Mouse (Mus musculus) heart, embryonic 12.5 days (tissue): ENCODE measurements at regions not wholly inside any gene's neighbourhood (a gene's known extent, or its start where the extent isn't known, plus 50 kb on each side); places are given as distances from the start of the nearest gene placed in this dataset.

Experiments used
- ATAC-seq: fragments of 200-750 bp; cut with Nextera tagmentation; 2 replicates; pipeline ENCODE4 v1.8.0; 2017; ENCODE audit warnings: moderate TSS enrichment, moderate library complexity; ENCODE audit not compliant: insufficient number of reproducible peaks, low FRiP score
- H3K27ac ChIP-seq: fragments of 300-500 bp; sonication (generic); 2 replicates; pipeline ENCODE4 v1.5.1; 2016; ENCODE audit warnings: mild to moderate bottlenecking, moderate library complexity; ENCODE audit not compliant: poor library complexity, severe bottlenecking
- H3K27me3 ChIP-seq: fragments of 300-500 bp; sonication (generic); replicated peaks from 2 replicates; pipeline ENCODE4 v1.6.1; 2016; ENCODE audit warnings: mild to moderate bottlenecking, moderate library complexity
- H3K36me3 ChIP-seq: fragments of 300-500 bp; sonication (generic); 2 replicates; pipeline ENCODE4 v1.6.1; 2016; ENCODE audit warnings: mild to moderate bottlenecking, moderate library complexity
- H3K4me1 ChIP-seq: fragments of 300-500 bp; sonication (generic); replicated peaks from 2 replicates; pipeline ENCODE4 v1.6.1; 2016; ENCODE audit warnings: mild to moderate bottlenecking
- H3K4me2 ChIP-seq: fragments of 300-500 bp; sonication (generic); 2 replicates; pipeline ENCODE4 v1.6.1; 2016; ENCODE audit warnings: mild to moderate bottlenecking, moderate library complexity
- H3K4me3 ChIP-seq: fragments of 300-500 bp; sonication (generic); 2 replicates; pipeline ENCODE4 v1.5.1; 2016; ENCODE audit warnings: mild to moderate bottlenecking
- H3K9ac ChIP-seq: fragments of 300-500 bp; sonication (generic); 2 replicates; pipeline ENCODE4 v1.6.1; 2016; ENCODE audit warnings: mild to moderate bottlenecking, moderate library complexity
- H3K9me3 ChIP-seq: fragments of 300-500 bp; sonication (generic); replicated peaks from 2 replicates; pipeline ENCODE4 v1.6.1; 2016; ENCODE audit warnings: mild to moderate bottlenecking, moderate library complexity
- WGBS: fragments of 180-500 bp; shearing (Covaris S2); methylation state at CpG from one replicate; pipeline ENCODE4 v1.1.7; 2016; 5-methylcytosine and 5-hydroxymethylcytosine counted together

DNA sequence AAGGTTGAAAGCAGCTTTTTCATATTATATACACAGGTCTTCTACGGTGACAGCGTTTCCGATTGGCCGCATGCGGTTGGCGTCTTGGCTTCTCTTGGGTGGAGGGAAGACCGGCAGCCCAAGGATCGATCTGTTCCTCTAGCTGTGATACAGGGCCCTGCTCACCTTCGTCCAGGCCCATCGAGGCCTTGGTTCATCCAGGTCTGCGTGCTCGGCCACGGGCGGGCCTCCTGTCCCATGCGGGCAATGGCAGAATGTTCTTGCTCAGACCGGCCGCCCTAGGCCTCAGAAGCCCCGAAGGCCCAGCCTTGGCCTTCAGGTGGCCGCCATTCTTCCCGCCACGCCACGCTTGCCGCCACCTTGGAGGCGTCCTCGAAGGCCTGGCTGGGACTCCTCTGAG is 194.4 kb upstream of the Ppp6c start:
- no peak overlapping the region for H3K27ac ChIP-seq
- ATAC-seq, result no peak
- H3K9me3 ChIP-seq, result peaks cover 11% of the 10 kb centered on the region
- H3K4me1 ChIP-seq, result no peaks in the 10 kb centered on the region
- H3K9ac ChIP-seq, result no peak overlapping the region
- H3K4me2 ChIP-seq, result no peak overlapping the region
- H3K4me3 ChIP-seq, result no peak overlapping the region
- no peaks in the 10 kb centered on the region for H3K36me3 ChIP-seq
- WGBS, result 88% methylated on average over 23 of the region's 25 CpGs
- no peaks in the 10 kb centered on the region for H3K27me3 ChIP-seq

- 58% methylated on average over 2 of the region's 2 CpGs for WGBS
Observed at GRCm38 (mm10) chr2:39400336-39400735, 174.1 kb upstream of the Ppp6c start.

DNA sequence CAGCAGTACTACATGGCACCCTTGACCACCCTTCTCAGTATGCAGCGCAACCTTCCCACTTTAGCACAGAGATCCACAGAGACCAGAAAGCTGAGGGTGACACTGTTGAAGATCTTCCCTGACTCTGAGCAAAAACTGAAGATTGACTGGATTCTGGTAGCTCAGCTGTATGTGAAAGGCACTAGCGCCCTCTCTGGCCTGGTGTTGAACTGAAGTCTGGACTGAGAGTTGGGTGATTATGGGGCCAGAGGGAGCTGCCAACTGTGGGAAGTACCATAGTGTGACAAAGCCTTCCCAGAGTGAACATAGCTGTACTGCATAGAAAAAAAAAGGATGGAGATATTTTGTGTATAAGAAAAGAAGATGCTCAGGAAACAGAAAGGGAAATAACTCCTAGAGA is 173.3 kb upstream of the Ppp6c start:
- Histone ChIP-seq H3K27me3 (no peaks in the 10 kb centered on the region), H3K27ac (no peak overlapping the region), H3K9me3 (no peaks in the 10 kb centered on the region; the same call in none of the 2 replicates), H3K4me1 (no peaks in the 10 kb centered on the region), H3K36me3 (no peaks in the 10 kb centered on the region), H3K4me2 (no peak overlapping the region), H3K9ac (no peak overlapping the region), H3K4me3 (no peak overlapping the region)
- WGBS, result 64% methylated on average over 2 of the region's 2 CpGs
- no peak for ATAC-seq

More at GRCm38 (mm10) chr2:39400336-39400735, 174.1 kb upstream of the Ppp6c start:
- Histone ChIP-seq H3K4me3 (no peak overlapping the region), H3K4me2 (no peak overlapping the region), H3K9me3 (no peaks in the 10 kb centered on the region; the same call in 1 of the 2 replicates), H3K4me1 (no peaks in the 10 kb centered on the region), H3K27ac (no peak overlapping the region), H3K27me3 (no peaks in the 10 kb centered on the region), H3K36me3 (no peaks in the 10 kb centered on the region), H3K9ac (no peak overlapping the region)
- ATAC-seq, result no peak

- H3K4me1 ChIP-seq, result no peaks in the 10 kb centered on the region
- WGBS, result 50% methylated on average over 3 of the region's 3 CpGs
- no peaks in the 10 kb centered on the region for H3K36me3 ChIP-seq
- H3K4me2 ChIP-seq, result no peak overlapping the region
- H3K9me3 ChIP-seq, result no peaks in the 10 kb centered on the region; the same call in 1 of the 2 replicates
- ATAC-seq, result no peak
- no peak overlapping the region for H3K4me3 ChIP-seq
- H3K27me3 ChIP-seq, result no peaks in the 10 kb centered on the region
- no peak overlapping the region for H3K27ac ChIP-seq
- no peak overlapping the region for H3K9ac ChIP-seq
Observed at GRCm38 (mm10) chr2:39394643-39395042, 168.4 kb upstream of the Ppp6c start.

GRCm38 (mm10) chr2:39377264-39377663 is 151.0 kb upstream of the Ppp6c start:
- H3K4me3 ChIP-seq, result no peak overlapping the region
- no peak overlapping the region for H3K27ac ChIP-seq
- H3K27me3 ChIP-seq, result no peaks in the 10 kb centered on the region
- no peak overlapping the region for H3K9ac ChIP-seq
- no peaks in the 10 kb centered on the region for H3K36me3 ChIP-seq
- no peak for ATAC-seq
- H3K9me3 ChIP-seq, result no peaks in the 10 kb centered on the region
- H3K4me1 ChIP-seq, result no peaks in the 10 kb centered on the region
- H3K4me2 ChIP-seq, result no peak overlapping the region
- 78% methylated on average over 3 of the region's 3 CpGs for WGBS

- no peak overlapping the region for H3K4me2 ChIP-seq
- H3K9ac ChIP-seq, result no peak overlapping the region
- H3K4me3 ChIP-seq, result no peak overlapping the region
- 14% methylated on average over 7 of the region's 7 CpGs for WGBS
- H3K36me3 ChIP-seq, result no peaks in the 10 kb centered on the region
- peak; percentile 83 for ATAC-seq
- H3K27ac ChIP-seq, result no peak overlapping the region
- H3K4me1 ChIP-seq, result no peaks in the 10 kb centered on the region
- H3K9me3 ChIP-seq, result no peaks in the 10 kb centered on the region
- no peaks in the 10 kb centered on the region for H3K27me3 ChIP-seq
Observed at GRCm38 (mm10) chr2:39373068-39373779, 147.0 kb upstream of the Ppp6c start.

GRCm38 (mm10) chr2:39344207-39344606 is 118.0 kb upstream of the Ppp6c start:
- no peak overlapping the region for H3K9ac ChIP-seq

DNA sequence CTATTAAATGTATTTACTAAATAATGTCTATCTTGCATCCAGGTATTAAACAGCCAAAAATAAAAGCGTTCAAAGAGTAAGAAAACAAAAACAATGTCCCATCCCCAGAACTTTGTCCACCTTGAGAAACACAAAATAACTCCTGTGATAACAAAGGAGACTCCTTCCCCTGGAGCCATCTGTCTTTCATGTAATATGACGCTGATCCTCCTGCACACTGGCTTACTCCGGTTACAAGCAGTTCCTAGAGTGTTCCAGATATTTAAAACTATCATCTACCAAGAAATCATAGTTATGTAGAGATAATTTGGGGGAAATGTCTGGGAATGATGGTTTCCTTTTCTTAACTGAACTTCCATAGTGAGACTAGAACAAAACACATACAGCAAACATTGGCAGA is 114.2 kb upstream of the Ppp6c start:
- ATAC-seq, result no peak
- Histone ChIP-seq H3K27me3 (no peaks in the 10 kb centered on the region), H3K9ac (no peak overlapping the region), H3K4me3 (no peak overlapping the region), H3K36me3 (no peaks in the 10 kb centered on the region), H3K27ac (no peak overlapping the region), H3K4me2 (no peak overlapping the region), H3K9me3 (no peaks in the 10 kb centered on the region), H3K4me1 (no peaks in the 10 kb centered on the region)
- 63% methylated on average over 3 of the region's 3 CpGs for WGBS

More at GRCm38 (mm10) chr2:39344207-39344606, 118.0 kb upstream of the Ppp6c start:
- Histone ChIP-seq H3K9me3 (no peaks in the 10 kb centered on the region), H3K4me2 (no peak overlapping the region), H3K4me1 (no peaks in the 10 kb centered on the region), H3K27ac (no peak overlapping the region), H3K36me3 (no peaks in the 10 kb centered on the region), H3K4me3 (no peak overlapping the region), H3K27me3 (no peaks in the 10 kb centered on the region)
- no peak for ATAC-seq
- 75% methylated on average over 3 of the region's 3 CpGs for WGBS

- no peaks in the 10 kb centered on the region for H3K27me3 ChIP-seq
- no peaks in the 10 kb centered on the region for H3K4me1 ChIP-seq
- no peak overlapping the region for H3K27ac ChIP-seq
- H3K9ac ChIP-seq, result no peak overlapping the region
- ATAC-seq, result no peak
- H3K36me3 ChIP-seq, result no peaks in the 10 kb centered on the region
- no peak overlapping the region for H3K4me3 ChIP-seq
- H3K4me2 ChIP-seq, result no peak overlapping the region
- H3K9me3 ChIP-seq, result no peaks in the 10 kb centered on the region
- 82% methylated on average over 9 of the region's 9 CpGs for WGBS
Observed at GRCm38 (mm10) chr2:39338832-39339649, 112.8 kb upstream of the Ppp6c start.

GRCm38 (mm10) chr2:39337524-39337923 is 111.3 kb upstream of the Ppp6c start:
- H3K9ac ChIP-seq, result no peak overlapping the region
- WGBS, result 82% methylated on average over 1 of the region's 1 CpGs
- H3K4me3 ChIP-seq, result no peak overlapping the region
- H3K9me3 ChIP-seq, result no peaks in the 10 kb centered on the region
- H3K27ac ChIP-seq, result no peak overlapping the region
- ATAC-seq, result no peak
- H3K36me3 ChIP-seq, result no peaks in the 10 kb centered on the region
- H3K27me3 ChIP-seq, result no peaks in the 10 kb centered on the region
- H3K4me1 ChIP-seq, result no peaks in the 10 kb centered on the region
- H3K4me2 ChIP-seq, result no peak overlapping the region

- H3K4me1 ChIP-seq, result no peaks in the 10 kb centered on the region
- no peak overlapping the region for H3K9ac ChIP-seq
- ATAC-seq, result no peak
- no peaks in the 10 kb centered on the region for H3K36me3 ChIP-seq
- H3K4me2 ChIP-seq, result peak overlapping the region; percentile 39
- no peaks in the 10 kb centered on the region for H3K27me3 ChIP-seq
- peak overlapping the region; percentile 32 for H3K4me3 ChIP-seq
- H3K9me3 ChIP-seq, result no peaks in the 10 kb centered on the region
- WGBS, result 43% methylated on average over 9 of the region's 9 CpGs
- H3K27ac ChIP-seq, result no peak overlapping the region
Observed at GRCm38 (mm10) chr2:39325715-39326493, 99.7 kb upstream of the Ppp6c start.
